Mouse (Mus musculus): ENCODE results near the gene 1600014C23Rik. TPM values are rescaled to one million over a fixed set of nuclear protein-coding genes. Genes with fewer than 3 reads are reported as not detected.
A peak's percentile ranks its signal among the peaks of the same experiment; 100 is the strongest.

The 1600014C23Rik gene
- total RNA-seq, 2 experiments from 2014 or later: not detected

- no peak for DNase-seq (ENCODE audit: low spot score in 2 of 2)
These were observed 39.7 kb downstream of the 1600014C23Rik start for GRCm38 (mm10) chr17:45693812-45694565.

GRCm38 (mm10) chr17:45692159-45692558 lies 41.5 kb downstream of the 1600014C23Rik start:
- DNase-seq (ENCODE audit: low spot score in 2 of 2): no peak

- DNase-seq (ENCODE audit: low spot score in 2 of 2): no peak
These were observed 43.6 kb downstream of the 1600014C23Rik start for GRCm38 (mm10) chr17:45690044-45690443.

- DNase-seq (ENCODE audit: low spot score in 2 of 2): no peak
These were observed 44.5 kb downstream of the 1600014C23Rik start for GRCm38 (mm10) chr17:45689120-45689519.

GRCm38 (mm10) chr17:45686716-45687115 lies 46.9 kb downstream of the 1600014C23Rik start, which contains the start of gene Tmem63b:
Gene Tmem63b, minus strand, starts transcription at chr17:45686905.
- DNase-seq (ENCODE audit: low spot score in 2 of 2): no peak

- peak; percentile 93 for DNase-seq (ENCODE audit: low spot score in 2 of 2)
These were observed 47.5 kb downstream of the 1600014C23Rik start, which contains the start of gene Mrpl14 for GRCm38 (mm10) chr17:45686093-45686619. Gene Mrpl14, plus strand, starts transcription at chr17:45686322.

- DNase-seq (ENCODE audit: low spot score in 2 of 2): peak; percentile 48 to 49
These were observed 48.2 kb downstream of the 1600014C23Rik start for GRCm38 (mm10) chr17:45685171-45686092.

GRCm38 (mm10) chr17:45684667-45685131 lies 48.9 kb downstream of the 1600014C23Rik start:
- DNase-seq (ENCODE audit: low spot score in 2 of 2): no peak

Other genes starting within 250 kb of the 1600014C23Rik start
- gene Aars2, start 227.0 kb downstream of the 1600014C23Rik start, total RNA-seq (2021): 10 to 100 TPM; 24.1 to 25.6 TPM
- gene Tcte1, start 210.4 kb downstream of the 1600014C23Rik start, total RNA-seq (2021): 1 to 10 TPM in 1 of 2 experiments, under 1 TPM in 1; 0.94 to 1.4 TPM
- gene Tmem151b, start 184.2 kb downstream of the 1600014C23Rik start, total RNA-seq (2021): 100 to 1,000 TPM; 129 to 136 TPM
- 1 to 10 TPM; 1.8 to 2.8 TPM for gene Nfkbie, start 178.1 kb downstream of the 1600014C23Rik start, total RNA-seq (2021)
- gene Slc35b2, start 170.0 kb downstream of the 1600014C23Rik start, total RNA-seq (2021): 10 to 100 TPM; 26.0 to 30.0 TPM
- gene Hsp90ab1, start 160.6 kb downstream of the 1600014C23Rik start, total RNA-seq (2021): 1,000 to 10,000 TPM; 1,506 to 1,598 TPM
- 10 to 100 TPM; 21.7 to 28.0 TPM for gene Slc29a1, start 134.2 kb downstream of the 1600014C23Rik start, total RNA-seq (2021)
- not detected for gene Mymx, start 131.7 kb downstream of the 1600014C23Rik start, total RNA-seq (2021)
- gene Capn11, start 74.5 kb downstream of the 1600014C23Rik start, total RNA-seq (2021): under 1 TPM; 0.33 to 0.91 TPM
- gene Mrpl14, start 47.5 kb downstream of the 1600014C23Rik start, total RNA-seq (2021): 10 to 100 TPM; 42.0 to 45.8 TPM
- 100 to 1,000 TPM; 158 to 170 TPM for gene Tmem63b, start 46.9 kb downstream of the 1600014C23Rik start, total RNA-seq (2021)